Mouse (Mus musculus): ENCODE measurements at regions not wholly inside any gene's neighbourhood (a gene's known extent, or its start where the extent isn't known, plus 50 kb on each side); places are given as distances from the start of the nearest gene placed in this dataset.
"Not testable (repeated sequence)": the region's sequence is repeated elsewhere in the genome, so short reads cannot be mapped to it uniquely, and the experiment has no call there.

- not testable (repeated sequence) for DNase-seq
Observed at GRCm38 (mm10) chr8:71823655-71824622, 57.9 kb upstream of the Zfp709 start.

DNA sequence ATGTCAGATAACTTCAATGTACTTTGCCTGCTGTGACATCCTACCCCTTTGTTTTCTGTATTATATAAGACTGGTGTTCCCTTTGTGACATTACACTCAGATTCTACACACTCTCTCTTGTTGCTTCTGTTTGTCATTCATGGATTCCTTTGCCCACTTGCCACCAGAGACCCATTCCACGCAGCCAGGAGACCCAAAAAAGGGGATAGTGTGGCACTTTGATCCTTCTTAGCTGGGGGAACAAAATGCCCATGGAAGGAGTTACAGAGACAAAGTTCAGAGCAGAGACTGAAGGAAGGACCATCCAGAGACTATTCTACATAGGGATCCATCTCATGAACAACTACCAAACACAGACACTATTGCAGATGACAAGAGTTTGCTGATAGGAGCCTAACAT lies 59.1 kb upstream of the Zfp709 start:
- not testable (repeated sequence) for DNase-seq

DNA sequence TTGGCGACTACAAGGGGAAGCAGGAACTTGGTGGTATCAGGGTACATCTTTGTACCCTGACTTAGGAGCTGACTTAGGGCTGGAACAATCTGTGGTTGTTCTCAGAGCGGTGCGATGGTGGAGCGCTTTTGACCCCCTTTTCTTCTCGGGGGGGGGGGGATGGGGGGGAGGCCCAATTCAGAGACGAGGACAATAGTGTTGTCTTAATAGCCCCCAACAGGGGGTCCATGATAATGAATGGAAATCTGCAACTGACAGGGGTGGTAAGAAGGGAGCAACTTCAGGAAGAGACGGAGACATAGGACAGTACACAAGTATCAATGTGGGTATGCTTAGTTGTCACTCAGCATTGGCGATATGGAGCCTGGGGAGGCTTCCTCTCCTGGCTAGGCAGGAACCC lies 61.9 kb upstream of the Zfp709 start:
- peak; percentile 20 for DNase-seq

- not testable (repeated sequence) for DNase-seq
Observed at GRCm38 (mm10) chr8:71819381-71819780, 62.4 kb upstream of the Zfp709 start.

DNA sequence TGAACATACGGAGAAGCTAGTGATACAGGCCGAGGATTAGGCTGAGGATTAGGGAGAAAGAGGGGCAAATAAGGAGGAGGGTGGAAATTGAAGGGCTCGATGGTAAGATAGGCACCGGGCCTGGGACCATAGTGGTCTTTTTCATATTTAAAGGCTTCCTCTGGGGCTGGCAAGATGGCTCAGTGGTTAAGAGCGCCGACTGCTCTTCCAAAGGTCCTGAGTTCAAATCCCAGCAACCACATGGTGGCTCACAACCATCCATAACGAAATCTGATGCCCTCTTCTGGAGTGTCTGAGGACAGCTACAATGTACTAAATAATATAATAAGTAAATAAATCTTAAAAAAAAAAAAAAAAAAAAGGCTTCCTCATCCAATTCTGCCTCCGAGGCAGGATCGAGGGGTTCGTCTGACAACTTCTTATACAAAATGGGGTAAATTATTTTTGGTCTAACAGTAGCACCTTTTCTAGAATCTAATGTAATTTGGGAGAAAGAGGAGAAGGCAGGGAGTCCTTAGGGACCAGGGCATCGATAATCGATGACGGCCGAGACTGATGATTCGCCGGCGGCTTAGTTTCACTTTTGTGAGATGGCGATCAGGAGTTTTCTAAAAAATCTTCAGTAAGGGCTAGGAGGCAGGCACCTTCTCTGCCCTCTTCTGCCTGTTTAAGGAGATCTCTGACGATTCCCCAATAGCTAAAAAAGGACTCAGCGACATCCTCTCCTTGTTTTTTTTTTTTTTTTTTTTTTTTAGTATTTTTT lies 65.4 kb upstream of the Zfp709 start:
- DNase-seq, result not testable (repeated sequence)

DNA sequence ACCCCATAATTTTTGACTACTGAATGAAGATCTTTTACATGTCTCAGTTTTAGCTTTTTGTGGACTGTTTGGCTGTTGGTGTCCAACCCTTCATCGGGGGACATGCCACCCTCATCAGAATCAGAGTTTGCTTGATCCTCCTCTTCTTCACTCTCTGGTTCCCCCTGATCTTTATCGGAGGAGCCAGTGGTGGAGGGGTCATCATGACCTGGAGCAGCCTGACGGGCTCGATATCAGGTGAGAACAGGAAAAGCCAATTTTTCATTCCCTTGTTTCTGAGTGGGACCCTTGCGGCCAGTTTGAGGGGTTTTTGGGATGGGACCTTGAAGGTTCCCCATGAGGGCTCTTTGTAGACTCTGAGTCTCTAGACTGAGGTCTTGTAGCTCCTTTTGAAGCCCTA lies 66.0 kb upstream of the Zfp709 start:
- DNase-seq, result not testable (repeated sequence)

GRCm38 (mm10) chr8:71814740-71815514 lies 66.9 kb upstream of the Zfp709 start:
- not testable (repeated sequence) for DNase-seq

- not testable (repeated sequence) for DNase-seq
Observed at GRCm38 (mm10) chr8:71813889-71814288, 67.9 kb upstream of the Zfp709 start.

- not testable (repeated sequence) for DNase-seq
Observed at GRCm38 (mm10) chr8:71813239-71813638, 68.6 kb upstream of the Zfp709 start.

DNA sequence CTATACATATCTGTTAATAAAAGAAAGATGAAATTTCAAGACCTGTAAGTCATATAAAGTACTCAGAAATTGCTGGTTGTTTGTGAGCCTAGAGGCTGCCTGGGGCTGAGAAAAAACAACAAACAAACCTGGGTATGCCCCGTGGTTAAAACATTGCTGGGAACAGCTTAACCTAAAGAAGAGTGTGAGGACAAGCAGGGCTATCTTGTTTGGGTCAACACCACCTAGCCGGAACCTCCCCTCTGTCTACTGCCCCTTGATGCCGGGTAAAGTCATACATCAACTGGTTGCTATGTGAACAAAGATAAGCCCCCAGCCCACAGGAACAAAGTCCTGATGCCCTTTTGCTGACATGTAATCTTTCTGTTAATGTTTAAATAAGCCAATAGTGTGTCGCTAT lies 74.0 kb upstream of the Zfp709 start:
- DNase-seq, result not testable (repeated sequence)

- not testable (repeated sequence) for DNase-seq
Observed at GRCm38 (mm10) chr8:71804586-71804985, 77.2 kb upstream of the Zfp709 start.

DNA sequence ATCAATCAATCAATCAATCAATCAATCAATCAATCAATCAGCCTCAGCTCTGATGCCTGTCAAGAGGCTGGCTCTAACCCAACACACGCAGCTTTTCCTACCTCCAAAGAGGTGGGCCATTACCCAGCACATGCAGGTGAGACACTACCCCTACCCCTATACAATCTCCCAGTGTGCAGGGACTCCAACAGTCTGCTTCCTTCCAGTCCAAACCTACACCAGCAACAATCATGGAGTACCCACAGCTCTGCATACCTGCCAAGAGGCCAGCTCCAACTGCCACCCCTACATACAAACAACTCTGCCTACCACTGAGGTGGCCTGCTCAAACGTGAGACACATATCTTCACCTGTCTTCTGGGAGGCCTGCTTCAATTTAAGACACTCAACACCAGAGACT lies 76.7 kb upstream of the Fcho1 start:
- not testable (repeated sequence) for DNase-seq

DNA sequence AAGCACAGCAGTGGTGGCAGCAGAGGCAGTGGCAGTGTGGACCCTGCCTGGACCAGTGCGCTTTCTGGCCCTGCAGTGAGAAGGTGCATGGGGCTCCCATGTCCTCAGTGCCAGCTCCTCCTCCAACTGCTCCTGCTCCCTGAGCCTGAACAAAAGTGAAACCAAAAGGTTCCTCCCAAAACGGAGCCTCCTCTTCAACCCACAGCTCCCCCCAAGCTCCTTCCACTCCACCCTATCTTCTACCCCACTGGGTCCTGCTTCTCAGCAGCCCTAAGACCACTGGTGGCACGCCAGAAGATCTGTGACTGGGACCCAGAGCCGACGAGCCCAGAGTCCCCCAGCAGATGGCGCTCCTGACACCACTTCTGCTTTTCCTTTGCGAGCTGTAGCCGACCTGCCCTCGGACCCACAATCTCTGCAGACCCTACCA lies 63.5 kb upstream of the Fcho1 start:
- not testable (repeated sequence) for DNase-seq

DNA sequence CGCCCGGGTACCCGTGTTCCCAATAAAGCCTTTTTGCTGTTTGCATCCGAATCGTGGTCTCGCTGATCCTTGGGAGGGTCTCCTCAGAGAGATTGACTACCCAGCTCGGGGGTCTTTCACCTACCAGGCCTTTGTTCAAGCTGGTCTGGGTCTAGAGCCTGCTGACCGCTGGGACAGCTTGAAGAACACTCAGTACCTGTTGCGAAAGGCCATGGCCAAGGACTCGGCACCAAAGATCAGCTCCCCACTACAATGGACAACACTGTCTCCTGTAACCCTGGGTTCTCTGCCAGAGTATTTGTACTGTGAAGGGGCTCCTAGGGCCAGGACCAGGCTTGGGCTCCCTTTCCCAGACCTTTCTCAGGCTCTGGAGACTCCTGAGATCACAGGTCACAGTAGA lies 55.1 kb upstream of the Fcho1 start:
- not testable (repeated sequence) for DNase-seq

GRCm38 (mm10) chr8:71779824-71780223 lies 54.3 kb upstream of the Fcho1 start:
- DNase-seq, result not testable (repeated sequence)

GRCm38 (mm10) chr8:71779380-71779779 lies 53.9 kb upstream of the Fcho1 start:
- DNase-seq, result not testable (repeated sequence)

- no peak for DNase-seq
Observed at GRCm38 (mm10) chr8:71778916-71779315, 53.4 kb upstream of the Fcho1 start.
